Mouse (Mus musculus) hindbrain, embryonic 12.5 days (tissue): ENCODE results near the gene B4galnt2. TPM values are rescaled to one million over a fixed set of nuclear protein-coding genes. Genes with fewer than 3 reads are reported as not detected.
"Not testable (repeated sequence)": the region's sequence is repeated elsewhere in the genome, so short reads cannot be mapped to it uniquely, and the experiment has no call there.

Source experiments
- ATAC-seq: fragments of 200-750 bp; cut with Nextera tagmentation; 2 replicates; pipeline ENCODE4 v1.8.0; 2017; ENCODE audit warnings: moderate TSS enrichment; ENCODE audit not compliant: low FRiP score
- H3K27ac ChIP-seq: fragments of 300-500 bp; sonication (generic); 2 replicates; pipeline ENCODE4 v1.5.1; 2016; ENCODE audit warnings: mild to moderate bottlenecking
- H3K27me3 ChIP-seq: fragments of 300-500 bp; sonication (generic); 2 replicates; pipeline ENCODE4 v1.6.1; 2016; ENCODE audit warnings: mild to moderate bottlenecking
- H3K36me3 ChIP-seq: fragments of 300-500 bp; sonication (generic); 2 replicates; pipeline ENCODE4 v1.6.1; 2016; ENCODE audit warnings: mild to moderate bottlenecking
- H3K4me1 ChIP-seq: fragments of 300-500 bp; sonication (generic); 2 replicates; pipeline ENCODE4 v1.6.1; 2016
- H3K4me2 ChIP-seq: fragments of 300-500 bp; sonication (generic); replicated peaks from 2 replicates; pipeline ENCODE4 v1.6.1; 2016; ENCODE audit warnings: mild to moderate bottlenecking
- H3K4me3 ChIP-seq: fragments of 300-500 bp; sonication (generic); 2 replicates; pipeline ENCODE4 v1.5.1; 2016; ENCODE audit warnings: mild to moderate bottlenecking
- H3K9ac ChIP-seq: fragments of 300-500 bp; sonication (generic); 2 replicates; pipeline ENCODE4 v1.6.1; 2016; ENCODE audit warnings: mild to moderate bottlenecking, moderate library complexity
- H3K9me3 ChIP-seq: fragments of 300-500 bp; sonication (generic); replicated peaks from 2 replicates; pipeline ENCODE4 v1.6.1; 2016; ENCODE audit warnings: mild to moderate bottlenecking
- WGBS: fragments of 180-500 bp; shearing (Covaris S2); methylation state at CpG from one replicate; pipeline ENCODE4 v1.1.7; 2016; 5-methylcytosine and 5-hydroxymethylcytosine counted together
- polyA plus RNA-seq: library from polyadenylated mRNA; unstranded; fragments of >200 nt; fragmentation: Nextera tagmentation; extraction: Ambion mirVana; gene quantifications from 2 replicates; pipeline ENCODE4 v1.2.1, GENCODE M21; 2016

Gene B4galnt2
- polyA plus RNA-seq, 1 experiment from 2014 or later: not detected

- 2% methylated on average over 4 of the region's 6 CpGs for WGBS
- H3K9ac ChIP-seq, H3K27ac ChIP-seq, H3K36me3 ChIP-seq, H3K4me3 ChIP-seq, ATAC-seq, H3K4me1 ChIP-seq, H3K9me3 ChIP-seq, H3K4me2 ChIP-seq: not testable (repeated sequence)
- H3K27me3 ChIP-seq: peaks cover 41% of the 10 kb centered on the region
Observed at GRCm38 (mm10) chr11:95923477-95923876, 8.8 kb upstream of the B4galnt2 start.

GRCm38 (mm10) chr11:95921991-95922621, 7.4 kb upstream of the B4galnt2 start:
- H3K36me3 ChIP-seq: no peaks in the 10 kb centered on the region
- no peaks in the 10 kb centered on the region for H3K9me3 ChIP-seq
- WGBS: 68% methylated on average over 12 of the region's 12 CpGs
- H3K4me2 ChIP-seq: no peak overlapping the region
- H3K9ac ChIP-seq: no peak overlapping the region
- H3K4me3 ChIP-seq: no peak overlapping the region
- no peaks in the 10 kb centered on the region for H3K4me1 ChIP-seq
- H3K27ac ChIP-seq: no peak overlapping the region
- peaks cover 52% of the 10 kb centered on the region for H3K27me3 ChIP-seq
- ATAC-seq: no peak

GRCm38 (mm10) chr11:95916426-95916825, 1.7 kb upstream of the B4galnt2 start:
- ATAC-seq: no peak
- H3K4me1 ChIP-seq: peaks cover 6% of the 10 kb centered on the region; the same call in 1 of the 2 replicates

GRCm38 (mm10) chr11:95915006-95915710, 467 bp upstream of the B4galnt2 start:
- Histone ChIP-seq H3K9ac (no peak overlapping the region), H3K36me3 (no peaks in the 10 kb centered on the region), H3K9me3 (no peaks in the 10 kb centered on the region), H3K4me3 (peak overlapping the region; percentile 19; the same call in 1 of the 2 replicates), H3K4me2 (peak overlapping the region; percentile 32; the same call in 1 of the 2 replicates), H3K4me1 (peaks cover 6% of the 10 kb centered on the region; the same call in 1 of the 2 replicates), H3K27ac (no peak overlapping the region), H3K27me3 (peaks cover 81% of the 10 kb centered on the region)
- WGBS: 1% methylated on average over 28 of the region's 28 CpGs
- no peak for ATAC-seq

More at GRCm38 (mm10) chr11:95916426-95916825, 1.7 kb upstream of the B4galnt2 start:
- H3K9ac ChIP-seq: no peak overlapping the region
- no peak overlapping the region for H3K4me2 ChIP-seq
- no peaks in the 10 kb centered on the region for H3K36me3 ChIP-seq
- H3K9me3 ChIP-seq: no peaks in the 10 kb centered on the region
- no peak overlapping the region for H3K27ac ChIP-seq
- peaks cover 81% of the 10 kb centered on the region for H3K27me3 ChIP-seq
- no peak overlapping the region for H3K4me3 ChIP-seq
- 6% methylated on average over 5 of the region's 5 CpGs for WGBS

- 4% methylated on average over 14 of the region's 14 CpGs for WGBS
- no peak for ATAC-seq
- Histone ChIP-seq H3K27ac (no peak overlapping the region), H3K4me2 (peak overlapping the region; percentile 32; the same call in 1 of the 2 replicates), H3K4me1 (peaks cover 6% of the 10 kb centered on the region; the same call in 1 of the 2 replicates), H3K27me3 (peaks cover 80% of the 10 kb centered on the region), H3K36me3 (no peaks in the 10 kb centered on the region), H3K4me3 (peak overlapping the region; percentile 19), H3K9me3 (no peaks in the 10 kb centered on the region), H3K9ac (no peak overlapping the region)
Observed at GRCm38 (mm10) chr11:95913959-95914566, 628 bp downstream of the B4galnt2 start.

- Histone ChIP-seq H3K4me1 (peaks cover 6% of the 10 kb centered on the region; the same call in 1 of the 2 replicates), H3K36me3 (no peaks in the 10 kb centered on the region), H3K4me2 (no peak overlapping the region), H3K9me3 (no peaks in the 10 kb centered on the region), H3K27me3 (peaks cover 60% of the 10 kb centered on the region), H3K4me3 (no peak overlapping the region), H3K27ac (no peak overlapping the region), H3K9ac (no peak overlapping the region)
- no peak for ATAC-seq
- 14% methylated on average over 6 of the region's 7 CpGs for WGBS
Observed at GRCm38 (mm10) chr11:95911579-95911978, 3.1 kb downstream of the B4galnt2 start.

GRCm38 (mm10) chr11:95907805-95908524, 6.7 kb downstream of the B4galnt2 start:
- H3K4me3 ChIP-seq: no peak overlapping the region
- H3K9ac ChIP-seq: no peak overlapping the region
- WGBS: 84% methylated on average over 5 of the region's 5 CpGs
- peaks cover 25% of the 10 kb centered on the region for H3K27me3 ChIP-seq
- H3K4me1 ChIP-seq: no peaks in the 10 kb centered on the region
- no peaks in the 10 kb centered on the region for H3K9me3 ChIP-seq
- H3K36me3 ChIP-seq: no peaks in the 10 kb centered on the region
- no peak overlapping the region for H3K4me2 ChIP-seq
- no peak overlapping the region for H3K27ac ChIP-seq
- no peak for ATAC-seq

- no peaks in the 10 kb centered on the region for H3K4me1 ChIP-seq
- H3K4me2 ChIP-seq: no peak overlapping the region
- no peaks in the 10 kb centered on the region; the same call in 1 of the 2 replicates for H3K27me3 ChIP-seq
- H3K4me3 ChIP-seq: no peak overlapping the region
- no peaks in the 10 kb centered on the region for H3K9me3 ChIP-seq
- no peaks in the 10 kb centered on the region for H3K36me3 ChIP-seq
- no peak overlapping the region for H3K9ac ChIP-seq
- WGBS: 68% methylated on average over 2 of the region's 2 CpGs
- ATAC-seq: no peak
- no peak overlapping the region for H3K27ac ChIP-seq
Observed at GRCm38 (mm10) chr11:95904290-95904689, 10.4 kb downstream of the B4galnt2 start.

- no peak overlapping the region for H3K4me2 ChIP-seq
- no peak overlapping the region for H3K4me3 ChIP-seq
- no peaks in the 10 kb centered on the region for H3K4me1 ChIP-seq
- no peak for ATAC-seq
- 82% methylated on average over 14 of the region's 14 CpGs for WGBS
- no peaks in the 10 kb centered on the region for H3K36me3 ChIP-seq
- no peaks in the 10 kb centered on the region for H3K9me3 ChIP-seq
- no peaks in the 10 kb centered on the region for H3K27me3 ChIP-seq
- no peak overlapping the region for H3K9ac ChIP-seq
- H3K27ac ChIP-seq: no peak overlapping the region
Observed at GRCm38 (mm10) chr11:95896446-95897179, 18.1 kb downstream of the B4galnt2 start.

GRCm38 (mm10) chr11:95890462-95891051, 24.1 kb downstream of the B4galnt2 start:
- no peaks in the 10 kb centered on the region for H3K27me3 ChIP-seq
- H3K4me1 ChIP-seq: no peaks in the 10 kb centered on the region
- H3K4me2 ChIP-seq: no peak overlapping the region
- H3K36me3 ChIP-seq: no peaks in the 10 kb centered on the region
- no peaks in the 10 kb centered on the region for H3K9me3 ChIP-seq
- no peak overlapping the region for H3K27ac ChIP-seq
- H3K4me3 ChIP-seq: no peak overlapping the region
- 63% methylated on average over 2 of the region's 2 CpGs for WGBS
- no peak overlapping the region for H3K9ac ChIP-seq
- ATAC-seq: no peak

GRCm38 (mm10) chr11:95879861-95880260, 34.8 kb downstream of the B4galnt2 start:
- H3K4me3 ChIP-seq, H3K9me3 ChIP-seq, H3K9ac ChIP-seq, ATAC-seq, H3K4me1 ChIP-seq, H3K36me3 ChIP-seq, H3K27me3 ChIP-seq, H3K4me2 ChIP-seq, H3K27ac ChIP-seq: not testable (repeated sequence)
- 65% methylated on average over 2 of the region's 2 CpGs for WGBS
